Mouse (Mus musculus) MEL (cell line): ENCODE results near the gene Nectin2.

Experiments
- CTCF ChIP-seq, 3 experiments: IDR thresholded peaks in 2 of 3; conservative IDR thresholded peaks in 1 of 3; 2 replicates each; pipeline ENCODE4 v1.5.1; 2011 to 2012; ENCODE audit warnings: low read length in 3 of 3, low read depth in 2 of 3, mild to moderate bottlenecking in 2 of 3, improper control_type of control experiment in 1 of 3, inconsistent platforms in 1 of 3, mixed read lengths in 1 of 3, moderate library complexity in 1 of 3; ENCODE audit not compliant: control insufficient read depth in 1 of 3, insufficient read depth in 1 of 3, poor library complexity in 1 of 3, severe bottlenecking in 1 of 3
- EP300 ChIP-seq, 2 experiments: IDR thresholded peaks; 2 replicates each; pipeline ENCODE4 v1.6.1; 2011; ENCODE audit warnings: improper control_type of control experiment in 2 of 2, low read length in 2 of 2, low read depth in 1 of 2, mild to moderate bottlenecking in 1 of 2
- HCFC1 ChIP-seq: IDR thresholded peaks from 2 replicates; pipeline ENCODE4 v1.6.1; 2012; ENCODE audit warnings: low read depth, mild to moderate bottlenecking, inconsistent platforms, low read length, improper control_type of control experiment, moderate library complexity
- MAFK ChIP-seq: IDR thresholded peaks from 2 replicates; pipeline ENCODE4 v1.6.1; 2011; ENCODE audit warnings: low read depth, mild to moderate bottlenecking, low read length, improper control_type of control experiment, borderline replicate concordance
- MAX ChIP-seq: IDR thresholded peaks from 2 replicates; pipeline ENCODE4 v1.6.1; 2011; ENCODE audit warnings: low read length, improper control_type of control experiment
- MAZ ChIP-seq: IDR thresholded peaks from 2 replicates; pipeline ENCODE4 v1.6.1; 2012; ENCODE audit warnings: low read depth, mild to moderate bottlenecking, inconsistent platforms, low read length, improper control_type of control experiment
- MXI1 ChIP-seq: IDR thresholded peaks from 2 replicates; pipeline ENCODE4 v1.6.1; 2011; ENCODE audit warnings: mild to moderate bottlenecking, low read depth, low read length, improper control_type of control experiment
- POLR2A ChIP-seq, 2 experiments: IDR thresholded peaks; 2 replicates each; pipeline ENCODE4 v1.6.1; 2011 to 2012; ENCODE audit warnings: low read length in 2 of 2, mild to moderate bottlenecking in 2 of 2, control low read depth in 1 of 2, improper control_type of control experiment in 1 of 2, low read depth in 1 of 2, moderate library complexity in 1 of 2; ENCODE audit not compliant: control insufficient read depth in 1 of 2, insufficient read depth in 1 of 2, poor library complexity in 1 of 2
- POLR2AphosphoS2 ChIP-seq: IDR thresholded peaks from 2 replicates; pipeline ENCODE4 v1.6.1; 2011; ENCODE audit warnings: low read length, improper control_type of control experiment
- RAD21 ChIP-seq: IDR thresholded peaks from 2 replicates; pipeline ENCODE4 v1.6.1; 2011; ENCODE audit warnings: mild to moderate bottlenecking, low read depth, low read length, improper control_type of control experiment
- SMC3 ChIP-seq: IDR thresholded peaks from 2 replicates; pipeline ENCODE4 v1.6.1; 2011; ENCODE audit warnings: low read depth, low read length, improper control_type of control experiment
- TCF12 ChIP-seq: IDR thresholded peaks from 2 replicates; pipeline ENCODE4 v1.6.1; 2014; ENCODE audit warnings: low read depth, mild to moderate bottlenecking, inconsistent platforms, low read length, improper control_type of control experiment, moderate library complexity
- UBTF ChIP-seq: IDR thresholded peaks from 2 replicates; pipeline ENCODE4 v1.6.1; 2012; ENCODE audit warnings: low read depth, mild to moderate bottlenecking, inconsistent platforms, low read length, improper control_type of control experiment, moderate library complexity, borderline replicate concordance; ENCODE audit not compliant: insufficient read depth
- ZNF384 ChIP-seq: IDR thresholded peaks from 2 replicates; pipeline ENCODE4 v1.6.1; 2012; ENCODE audit warnings: low read depth, mild to moderate bottlenecking, inconsistent platforms, low read length, improper control_type of control experiment

GRCm38 (mm10) chr7:19789904-19790347 lies 39.6 kb upstream of the Nectin2 start:
- TF ChIP-seq RAD21 (peak; percentile 68), SMC3 (peak; percentile 94), MAFK (no peak), UBTF (no peak), POLR2A (IDR thresholded peaks at IDR 0.05; ENCODE audit: control insufficient read depth in 1 of 2, insufficient read depth in 1 of 2, low read depth in 1 of 2, low read length in 2 of 2, poor library complexity in 1 of 2) (peak in 1 of 2 experiments; percentile 30; a peak in 1 of 4 replicates), MXI1 (no peak), MAZ (peak; percentile 81), MAX (peak; percentile 22; the same call in 1 of the 2 replicates), EP300 (IDR thresholded peaks at IDR 0.05; ENCODE audit: low read depth in 1 of 2, low read length in 2 of 2) (no peak), HCFC1 (no peak), POLR2AphosphoS2 (no peak), TCF12 (no peak), CTCF (IDR thresholded peaks at IDR 0.05 in 2 of 3, conservative IDR thresholded peaks at IDR 0.05 in 1 of 3; ENCODE audit: control insufficient read depth in 1 of 3, insufficient read depth in 1 of 3, low read depth in 2 of 3, low read length in 3 of 3, poor library complexity in 1 of 3, severe bottlenecking in 1 of 3) (peak; percentile 92 to 97 (median 94)), ZNF384 (no peak)
